Mouse (Mus musculus) left cerebral cortex, postnatal 4 days (tissue): ENCODE data around the gene Nisch. TPM values are rescaled to one million over a fixed set of nuclear protein-coding genes. Genes with fewer than 3 reads are reported as not detected.
A peak's percentile ranks its signal among the peaks of the same experiment; 100 is the strongest.

Experiments used
- DNase-seq: peaks from one replicate; pipeline ENCODE4 v3.0.0-alpha.2; 2022
- intact Hi-C: fragments of 180-260 bp; cut with DNase I; formaldehyde crosslinking; loops from one replicate; pipeline ENCODE4 v1.15.1; 2025
- total RNA-seq, 2 experiments: library from RNA; stranded (reverse); gene quantifications; 2 replicates each; pipeline ENCODE4 v1.2.3; 2021

Gene Nisch
- total RNA-seq, 2 experiments from 2014 or later, result 446 to 469 TPM

DNA sequence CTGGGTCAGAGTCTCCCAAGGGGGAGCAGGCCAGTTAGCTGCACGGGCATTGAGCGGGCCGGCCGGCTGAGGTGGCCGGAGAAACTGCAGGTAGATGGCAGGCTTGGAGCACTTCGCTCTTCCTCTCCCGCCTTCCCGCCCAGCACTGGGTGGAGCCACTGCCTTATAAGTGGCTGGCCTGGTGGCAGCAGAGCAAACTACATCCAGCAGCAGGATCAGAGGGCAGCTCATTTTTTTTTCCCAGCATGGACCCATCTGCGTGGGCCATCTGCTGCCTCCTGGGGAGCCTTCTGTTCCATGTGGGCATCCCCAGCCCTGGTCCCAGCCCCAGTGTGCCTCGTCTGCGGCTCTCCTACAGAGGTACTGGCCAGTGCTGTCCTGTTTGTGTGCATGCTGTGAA lies 920 bp upstream of the Nisch start, which contains the start of gene Sema3g:
Gene Sema3g (plus strand): TSS at position 195 of the 400 bp plus-strand sequence.
- peak; percentile 82 for DNase-seq
- intact Hi-C loops, result no loop called here

DNA sequence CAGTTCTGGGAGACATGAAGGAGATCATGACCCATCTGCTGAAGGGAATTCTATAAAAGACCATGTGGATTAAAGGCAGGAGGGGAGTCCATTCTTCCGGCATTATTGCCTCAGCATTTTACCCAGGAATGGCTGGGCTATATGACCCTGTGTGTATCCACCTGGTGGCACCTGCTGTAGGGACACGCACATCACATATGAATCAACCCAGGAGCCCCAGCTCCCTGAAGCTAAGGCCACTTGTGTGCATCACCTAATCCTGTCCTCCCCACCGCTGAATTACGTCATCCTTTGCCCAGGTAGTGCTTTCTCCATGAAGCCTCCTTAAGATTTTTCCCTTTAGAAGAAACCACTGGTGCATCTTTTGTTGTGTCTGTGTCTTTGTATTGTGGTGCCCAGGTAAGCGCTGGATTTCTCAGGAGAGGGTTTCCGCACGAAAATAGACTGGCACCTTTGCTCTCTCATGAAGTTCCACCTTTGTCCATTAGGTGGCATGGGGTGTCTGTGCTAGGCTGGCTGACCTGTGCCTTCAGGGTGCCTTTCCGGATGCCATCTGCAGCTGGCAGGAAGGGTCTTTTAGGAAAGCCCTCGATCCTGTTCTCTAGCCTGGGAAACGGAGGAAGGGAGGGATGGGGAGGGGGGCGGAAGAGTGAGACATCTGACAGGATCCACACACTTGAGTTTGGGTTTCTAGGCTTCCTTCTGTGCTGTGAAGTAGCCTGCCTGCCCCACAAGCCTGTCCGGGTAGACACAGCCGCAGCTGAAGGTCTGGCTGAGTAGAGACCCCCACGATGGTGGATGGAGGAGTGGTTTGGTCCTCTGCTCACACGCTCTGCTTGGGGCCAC lies 1.4 kb downstream of the Nisch start:
- intact Hi-C loops, result no loop called here
- peak; percentile 78 for DNase-seq

DNA sequence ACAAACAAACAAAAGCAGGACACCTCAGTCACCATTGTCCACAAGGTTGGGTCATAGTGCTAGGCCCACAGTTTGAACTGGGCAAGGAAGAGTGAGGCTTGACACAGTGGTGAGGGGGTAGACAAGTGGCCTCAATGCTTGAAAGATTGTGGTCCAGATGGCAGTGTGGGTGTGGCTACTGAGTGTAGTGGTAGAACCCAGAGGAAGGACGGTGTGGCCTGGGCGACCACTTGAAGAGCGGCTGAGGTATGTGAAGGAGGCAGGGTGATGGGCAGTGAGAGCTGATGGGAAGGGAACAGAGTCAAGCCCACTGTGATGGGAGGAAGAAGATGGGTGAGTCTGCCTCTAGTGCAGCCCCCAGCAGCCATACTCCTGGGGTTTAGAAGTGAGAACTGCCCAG lies 2.1 kb downstream of the Nisch start:
- intact Hi-C loops, result no loop called here
- no peak for DNase-seq

DNA sequence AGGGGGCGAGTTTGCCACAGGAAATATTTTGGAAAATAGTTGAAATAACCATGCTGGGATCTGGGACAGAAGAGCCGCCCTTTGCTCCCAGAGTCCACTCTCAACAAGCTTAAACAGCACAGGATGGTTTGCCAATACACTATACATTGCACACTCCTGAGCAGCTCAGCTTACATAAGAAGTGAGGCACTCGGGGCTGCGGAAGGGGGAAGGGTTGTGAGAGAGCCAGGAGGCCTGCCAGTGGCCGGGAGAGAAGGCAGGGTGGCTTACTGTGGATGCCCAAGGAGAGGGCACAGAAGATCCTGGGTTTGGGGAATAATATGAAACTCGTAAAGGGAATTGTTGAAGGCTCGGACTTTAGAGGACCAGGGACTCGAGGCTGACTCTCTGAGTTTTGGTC lies 2.9 kb downstream of the Nisch start:
- no peak for DNase-seq
- intact Hi-C loops, result no loop called here

DNA sequence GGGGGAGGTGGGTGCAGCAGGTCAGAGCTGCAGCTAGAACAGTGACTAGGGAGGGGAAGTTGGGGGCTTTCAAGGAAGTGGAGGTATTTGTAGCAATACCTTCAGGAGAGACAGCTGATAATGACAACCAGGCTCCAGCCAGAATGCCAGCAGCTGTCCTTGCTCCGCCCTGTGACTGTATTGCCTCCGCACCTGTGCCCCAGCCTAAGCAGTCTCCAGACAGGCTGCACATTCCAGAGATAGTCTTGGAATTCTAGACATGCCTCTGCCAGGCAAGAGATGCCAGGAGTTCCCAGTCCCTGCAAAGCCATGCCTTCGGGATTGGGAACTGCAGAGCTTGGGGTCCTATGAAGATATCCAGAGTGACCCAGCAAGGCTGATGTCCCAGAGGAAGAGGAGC lies 4.2 kb downstream of the Nisch start:
- DNase-seq, result no peak
- intact Hi-C loops, result no loop called here

DNA sequence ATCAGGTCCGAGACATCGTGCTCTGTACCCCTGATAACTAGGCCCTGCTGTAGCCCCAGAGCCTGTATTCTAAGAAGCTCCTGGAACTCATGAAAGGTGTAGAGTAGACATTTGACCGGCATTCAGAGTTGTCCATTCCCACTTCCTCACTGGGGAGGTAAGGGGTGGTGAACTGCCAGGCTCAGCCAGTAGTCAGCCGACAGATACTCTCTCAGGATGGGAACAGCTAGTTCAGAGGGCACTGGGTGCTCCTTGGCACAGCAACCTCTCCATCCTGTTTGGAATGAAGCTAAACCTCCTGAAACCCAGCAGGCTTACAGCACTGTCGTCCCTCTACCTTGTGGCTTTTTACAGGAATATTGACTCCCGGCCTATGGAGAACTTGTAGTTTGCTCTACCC lies 4.9 kb downstream of the Nisch start:
- no peak for DNase-seq
- intact Hi-C loops, result no loop called here

DNA sequence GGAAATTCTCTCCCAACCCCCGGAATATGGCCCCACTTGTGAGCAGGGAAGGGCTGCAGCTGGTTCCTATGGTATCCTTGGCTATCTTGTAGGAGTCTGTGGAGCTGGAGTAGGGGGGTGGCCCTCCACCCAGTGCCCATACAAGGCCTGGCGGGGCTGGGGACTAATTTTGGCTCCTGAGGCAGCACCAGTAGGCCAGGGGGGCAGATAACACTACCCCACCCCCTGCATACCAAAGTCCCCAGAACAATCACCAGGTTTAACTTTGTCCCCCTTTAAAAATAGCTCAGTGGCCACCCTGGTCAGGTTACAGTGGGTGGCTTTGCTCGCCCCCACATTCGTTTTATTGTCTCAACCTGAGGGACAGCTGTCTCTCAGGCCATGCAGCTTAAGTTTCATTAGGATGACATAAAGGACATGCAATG lies 7.6 kb downstream of the Nisch start:
- intact Hi-C loops, result no loop called here
- DNase-seq, result no peak

DNA sequence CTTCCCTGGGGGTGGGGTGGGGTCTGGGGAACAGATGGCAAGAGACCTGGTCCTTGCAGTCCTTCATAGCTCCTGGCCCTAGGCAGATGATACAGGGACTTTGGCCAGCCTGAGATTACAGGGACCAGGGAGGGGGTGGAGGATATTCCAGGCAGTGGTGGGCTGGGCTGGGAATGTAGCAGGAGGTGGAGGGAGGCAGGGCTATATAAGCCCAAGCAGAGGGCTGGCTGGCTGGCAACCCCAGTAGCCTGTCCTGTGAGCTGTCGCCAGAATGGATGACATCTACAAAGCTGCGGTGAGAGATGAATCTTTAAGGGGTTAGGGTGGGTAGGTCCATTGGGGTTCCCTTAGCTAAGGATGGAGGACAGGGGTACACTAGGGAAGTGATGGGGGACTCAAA lies 8.7 kb downstream of the Nisch start, which contains the start of gene Tnnc1:
Gene Tnnc1 (plus strand): TSS at position 229 of the 400 bp plus-strand sequence.
- no peak for DNase-seq
- intact Hi-C loops, result no loop called here

DNA sequence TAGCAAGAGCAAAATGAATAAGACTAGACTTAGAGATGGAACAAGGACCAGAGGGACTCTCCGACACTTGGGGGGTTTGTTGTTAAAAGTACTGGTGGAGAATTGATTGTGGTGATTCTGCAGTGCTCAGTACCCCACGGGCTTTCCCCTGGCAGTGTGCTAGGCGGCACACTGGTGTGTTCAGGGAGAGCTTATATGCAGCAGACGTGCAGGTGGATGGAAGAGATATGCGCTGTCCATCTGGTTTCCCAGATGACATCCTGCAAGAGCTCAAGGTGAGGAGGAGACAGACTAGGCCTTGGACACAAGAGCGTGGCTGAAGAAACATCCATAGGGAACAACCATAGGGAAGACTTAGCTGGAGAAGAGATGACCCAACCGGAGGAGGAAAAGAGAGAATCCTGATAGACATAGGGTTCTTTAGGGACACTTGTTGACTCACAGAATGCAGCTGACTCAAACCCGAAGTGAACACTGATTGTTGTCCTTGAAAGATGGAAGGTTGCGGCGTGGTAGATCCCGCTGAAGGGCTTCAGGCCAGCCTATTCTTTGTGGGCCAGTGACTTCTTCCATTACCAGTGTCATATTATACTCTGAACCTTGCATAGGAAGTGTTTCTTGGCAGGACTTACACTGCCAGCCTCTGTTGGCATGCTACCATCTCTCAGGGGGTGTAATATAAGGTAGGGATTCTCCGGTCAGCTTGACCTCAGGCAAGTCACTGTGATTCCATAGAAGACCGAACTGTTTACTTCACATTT lies 9.5 kb downstream of the Nisch start:
- no peak for DNase-seq

DNA sequence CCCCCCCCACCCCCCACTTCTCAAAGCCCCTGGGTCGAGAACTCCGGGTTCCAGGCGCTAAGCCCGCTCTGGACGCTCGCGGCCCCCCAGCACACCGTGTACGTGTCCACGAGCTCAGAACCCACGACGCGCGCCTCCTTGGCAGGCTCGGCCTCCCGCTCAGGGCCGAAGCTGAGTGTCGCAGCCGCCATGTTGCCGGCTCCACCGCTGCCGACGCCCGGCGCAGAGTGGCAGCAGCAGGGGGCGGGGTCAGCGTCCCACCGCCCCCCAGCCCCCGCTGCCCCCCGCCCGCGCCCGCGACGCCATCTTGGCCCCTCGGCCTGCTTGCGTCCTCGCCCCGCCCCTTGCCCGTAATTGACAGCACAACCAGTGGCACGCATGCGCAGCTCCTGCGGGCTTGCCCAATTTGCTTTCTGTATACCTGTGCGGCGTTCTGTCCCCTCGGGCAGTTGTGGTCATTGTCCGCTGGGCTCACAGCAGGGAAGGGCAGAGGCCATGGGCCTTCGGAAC lies 10.2 kb downstream of the Nisch start:
- DNase-seq, result peak; percentile 99
- intact Hi-C loops, result no loop called here

More for the DNA sequence above, 9.5 kb downstream of the Nisch start:
- intact Hi-C loops, result no loop called here

DNA sequence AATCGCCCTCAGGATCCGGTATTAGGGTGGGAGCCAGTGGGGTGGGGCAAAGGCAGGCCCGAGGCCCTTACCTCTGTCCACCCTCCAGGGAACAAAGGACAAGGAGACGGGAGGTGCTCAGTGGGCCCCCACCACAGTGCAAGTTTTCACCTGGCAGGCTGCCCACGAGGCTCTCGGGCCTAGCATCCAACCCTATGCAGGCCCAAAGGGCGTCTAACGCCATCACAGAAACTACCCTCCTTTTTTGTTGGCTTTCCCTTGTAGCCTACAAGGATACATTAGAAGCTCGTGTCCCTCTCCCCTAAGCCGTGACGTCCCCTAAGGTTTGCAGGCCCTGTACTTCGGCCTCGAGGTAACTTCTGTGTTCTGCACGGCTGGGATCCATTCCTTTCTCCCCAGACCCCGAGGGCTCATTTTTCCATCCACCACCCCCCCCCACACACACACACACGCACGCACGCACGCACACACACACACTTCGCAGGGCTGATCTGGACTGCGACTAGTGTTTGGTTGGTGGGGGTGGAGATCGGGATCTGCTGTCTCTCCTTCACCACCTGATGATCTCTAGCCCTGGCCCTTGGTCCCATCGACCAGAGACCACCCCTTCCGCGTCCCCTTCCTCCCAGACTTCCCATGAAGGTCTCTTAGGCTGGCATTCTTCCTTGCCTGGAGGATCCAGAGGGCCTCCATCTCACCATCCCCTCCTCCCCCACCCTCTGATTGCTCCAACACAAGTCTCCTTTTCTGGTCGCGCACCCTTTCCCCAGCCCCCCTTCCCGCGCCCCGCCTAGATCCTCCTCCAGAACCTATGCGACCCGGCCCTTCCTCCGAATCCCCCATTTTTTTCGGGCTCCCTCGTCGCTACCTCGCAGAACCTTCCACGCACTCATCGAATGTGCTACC lies 10.9 kb downstream of the Nisch start:
- DNase-seq, result peak; percentile 62
- intact Hi-C loops, result no loop called here

DNA sequence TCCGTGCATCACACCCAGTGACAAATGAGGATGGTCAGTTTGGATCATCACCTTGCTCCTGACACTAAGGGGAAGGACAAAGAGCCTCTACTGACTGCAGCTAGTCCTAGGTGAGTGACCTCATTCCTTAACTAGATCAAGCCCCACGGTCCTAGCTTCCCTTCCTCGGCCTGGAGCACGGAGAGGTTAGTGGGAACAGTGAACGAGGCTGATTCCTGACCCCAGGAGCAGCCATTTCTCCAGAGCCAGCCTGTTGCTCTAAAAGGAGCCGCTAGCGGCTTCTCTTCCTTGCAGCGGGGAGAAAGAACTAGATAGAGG lies 11.5 kb downstream of the Nisch start:
- intact Hi-C loops, result no loop called here
- no peak for DNase-seq

DNA sequence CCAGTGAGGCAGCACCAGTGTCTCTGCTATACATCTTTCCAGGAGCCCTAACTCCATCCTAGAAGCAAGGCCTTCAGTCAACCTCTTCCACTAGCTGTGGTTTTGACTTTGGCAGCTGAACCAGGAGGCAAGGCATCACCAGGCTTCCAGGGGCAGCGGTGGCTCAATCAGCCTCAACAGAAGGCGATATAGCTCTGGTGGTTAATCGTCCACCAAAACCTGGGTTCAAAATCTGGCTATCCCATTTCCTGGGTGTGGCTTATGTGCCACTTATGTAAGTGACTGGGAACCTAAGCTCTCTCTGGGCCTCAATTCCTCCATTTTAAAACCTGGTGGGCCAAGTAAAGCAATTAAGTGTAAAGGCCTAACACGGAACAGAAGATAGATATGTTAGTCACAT lies 11.9 kb downstream of the Nisch start:
- intact Hi-C loops, result no loop called here
- DNase-seq, result no peak

DNA sequence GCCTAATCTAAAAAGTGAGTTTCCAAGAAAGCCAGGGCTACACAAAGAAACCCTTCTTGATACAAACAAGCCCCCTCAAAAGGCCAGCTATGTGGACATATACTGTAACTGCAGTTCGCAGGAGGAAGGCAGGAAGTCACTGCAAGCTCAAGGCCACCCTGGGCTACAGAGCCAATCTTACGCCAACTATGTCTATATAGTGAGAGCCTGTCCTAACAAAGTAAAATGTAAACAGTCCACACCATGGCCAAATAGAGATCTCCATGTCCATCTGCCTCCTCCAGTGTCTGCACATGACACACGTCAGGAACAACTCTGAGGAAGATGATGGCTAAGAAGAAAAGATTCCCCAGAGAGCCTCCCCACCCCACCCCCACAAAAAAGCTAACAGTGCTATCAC lies 16.7 kb downstream of the Nisch start:
- intact Hi-C loops, result no loop called here
- no peak for DNase-seq

DNA sequence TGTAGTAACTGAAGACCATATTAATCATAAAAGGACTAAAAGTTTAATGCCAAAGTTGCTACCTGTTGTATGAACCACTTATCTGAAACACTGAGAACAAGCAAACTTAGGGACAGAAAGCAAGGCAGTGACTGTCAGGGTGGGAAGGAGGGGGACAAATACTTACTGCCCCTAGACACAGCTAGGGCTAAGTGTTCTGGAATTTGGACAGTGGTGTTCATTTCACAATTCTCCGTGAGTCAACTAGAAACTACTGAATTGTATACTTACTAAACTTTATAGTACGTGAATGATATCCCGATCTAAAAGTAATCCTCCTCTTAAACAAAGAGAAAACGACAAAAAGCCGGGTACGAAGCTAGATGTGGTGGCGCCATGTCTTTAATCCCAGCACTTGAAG lies 17.1 kb downstream of the Nisch start:
- no peak for DNase-seq
- intact Hi-C loops, result no loop called here

DNA sequence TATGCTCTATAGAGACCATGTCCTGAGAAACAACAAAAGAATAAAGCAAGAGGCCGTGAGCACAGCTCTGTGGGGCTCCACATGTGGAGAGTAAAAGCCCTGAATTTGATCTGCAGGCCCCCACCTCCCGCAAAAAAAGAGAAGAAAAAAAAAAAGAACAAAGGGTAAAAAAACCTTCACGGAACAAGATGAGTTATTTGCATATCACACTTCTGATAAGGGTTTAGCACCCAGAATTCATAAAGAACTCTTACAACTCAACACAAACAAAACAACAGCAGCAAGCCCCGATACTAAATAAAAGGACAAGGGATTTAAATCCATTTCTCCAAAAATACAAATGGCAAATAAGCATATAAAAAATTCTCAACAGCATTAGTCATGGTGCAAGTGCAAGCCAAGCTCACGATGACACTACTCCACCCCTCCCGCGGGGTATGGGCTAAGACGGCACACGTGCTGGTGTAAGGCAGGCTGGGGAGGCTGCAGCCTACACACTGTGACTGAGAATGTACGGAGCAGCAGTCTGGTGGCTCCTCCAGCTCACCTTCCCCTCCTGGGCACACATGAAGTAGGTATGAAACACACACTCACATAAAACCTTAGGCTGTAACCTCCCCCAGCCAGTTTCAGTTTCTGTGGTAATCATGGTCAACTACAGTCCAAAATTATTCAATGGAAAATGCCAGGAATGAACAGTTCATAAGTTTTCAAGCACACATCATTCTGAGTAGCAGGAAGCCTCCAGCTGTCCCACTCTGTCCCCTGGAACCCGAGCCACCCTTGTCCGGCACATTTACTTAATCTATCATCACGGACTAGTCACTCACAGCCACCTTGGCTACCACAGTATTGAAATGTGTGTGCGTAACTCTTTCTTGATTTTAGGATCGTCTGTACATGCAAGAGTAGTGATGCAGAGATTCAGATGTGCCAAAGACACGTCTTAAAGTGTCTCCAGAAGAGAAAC lies 18.9 kb downstream of the Nisch start:
- intact Hi-C loops, result no loop called here
- DNase-seq, result no peak

DNA sequence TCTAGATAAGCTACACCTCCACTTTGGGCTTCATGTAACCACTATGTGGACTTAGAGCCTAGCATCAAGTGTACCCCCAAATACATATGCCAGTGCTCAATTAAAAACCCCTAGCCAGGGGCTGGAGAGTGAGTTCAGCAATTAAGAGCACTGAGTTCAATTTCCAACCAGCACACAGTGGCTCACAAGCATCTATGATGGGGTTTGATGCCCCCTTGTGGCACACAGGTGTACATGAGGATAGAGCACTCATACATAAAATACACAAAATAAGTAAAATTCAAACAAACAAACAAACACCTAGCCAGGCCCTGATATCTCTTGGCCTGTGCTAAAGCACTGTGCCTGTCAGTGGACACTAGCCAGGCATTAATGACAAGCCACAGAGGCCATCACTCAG lies 20.8 kb downstream of the Nisch start:
- intact Hi-C loops, result no loop called here

DNA sequence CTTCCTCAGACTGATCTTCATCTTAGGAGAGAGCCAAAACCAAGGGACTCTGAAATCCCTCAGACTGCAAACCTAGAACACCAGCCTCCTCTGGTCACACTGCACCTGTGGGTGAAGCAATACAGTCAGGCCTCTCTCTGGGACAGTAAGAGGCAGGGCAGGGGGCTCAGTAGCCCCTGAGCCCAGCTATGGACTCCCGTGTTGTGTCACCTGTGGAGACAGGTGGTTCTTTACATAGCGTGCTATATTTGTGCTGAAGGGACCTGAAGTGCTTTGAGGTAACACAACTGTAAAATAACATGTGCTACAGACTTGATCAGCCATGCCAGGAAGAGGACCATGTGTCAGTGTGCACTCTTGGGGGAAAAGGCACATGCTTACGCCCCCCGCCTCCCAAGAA lies 21.2 kb downstream of the Nisch start:
- no peak for DNase-seq
- intact Hi-C loops, result no loop called here

More for the DNA sequence above, 20.8 kb downstream of the Nisch start:
- DNase-seq, result peak; percentile 43

DNA sequence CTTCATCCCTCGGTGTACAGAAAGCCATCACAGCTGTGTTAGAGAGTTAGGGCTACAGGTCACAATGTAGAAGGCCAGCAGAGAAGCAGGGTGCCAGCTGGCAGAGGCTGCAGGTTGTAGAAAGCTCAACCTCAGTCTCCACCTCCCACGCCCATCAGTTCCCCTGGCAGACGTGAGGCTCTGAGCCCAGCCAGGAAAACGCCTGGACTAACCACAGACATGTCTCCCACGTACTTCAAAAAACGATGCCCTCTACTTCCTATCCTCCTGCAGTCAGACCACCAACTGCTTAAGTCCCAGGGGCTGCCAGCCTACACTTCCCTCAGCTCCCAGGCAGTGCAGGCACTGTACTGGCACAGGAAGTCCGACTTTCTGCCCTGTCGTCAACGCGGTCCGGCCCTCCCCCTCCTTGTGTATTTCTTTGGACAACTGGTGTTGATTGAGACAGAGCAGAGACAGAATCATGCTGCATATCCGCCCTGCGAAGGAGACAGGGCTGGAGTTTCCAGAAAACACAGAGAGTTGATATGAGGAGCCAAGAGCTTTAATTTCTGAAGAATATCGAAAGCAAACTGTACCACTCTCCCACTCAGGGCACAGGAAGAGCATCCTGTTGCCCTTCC lies 21.7 kb downstream of the Nisch start:
- peak; percentile 51 for DNase-seq
- intact Hi-C loops, result no loop called here
